Comparison of ENCODE assay signal across 8 mouse cellular contexts in genomic region chr9:45121769-45122168, GRCm38 (mm10). TPM values are rescaled to one million over a fixed set of nuclear protein-coding genes. Genes with fewer than 3 reads are reported as not detected.
DNase-seq lines count a peak whose midpoint lies in the region; ATAC-seq lines count a peak whose summit lies in the region.

No protein-coding gene starts in this region.

- WGBS in hindbrain, embryonic 10.5 days: 8% methylated on average over 10 of the region's 10 CpGs
- WGBS in lung, embryonic 16.5 days: 2% methylated on average over 10 of the region's 10 CpGs

- peaks cover 28% of the 10 kb centered on the region for H3K4me1 ChIP-seq in hindbrain, embryonic 10.5 days (replicated peaks)
- peaks cover 6% of the 10 kb centered on the region; the same call in 1 of the 2 replicates for H3K4me1 ChIP-seq in lung, embryonic 16.5 days (replicated peaks; ENCODE audit: control insufficient read depth, insufficient read depth, low read length)

- H3K4me3 ChIP-seq in hindbrain, embryonic 10.5 days: no peak overlapping the region; the same call in 1 of the 2 replicates
- peak overlapping the region; percentile 18 for H3K4me3 ChIP-seq in lung, embryonic 16.5 days (ENCODE audit: low read length)

- ATAC-seq in lung, embryonic 16.5 days (ENCODE audit: low read depth): peak; percentile 70

- H3K27me3 ChIP-seq in hindbrain, embryonic 10.5 days (ENCODE audit: insufficient read depth, poor library complexity, severe bottlenecking): peaks cover 24% of the 10 kb centered on the region
- H3K27me3 ChIP-seq in lung, embryonic 16.5 days (ENCODE audit: control insufficient read depth, insufficient read depth, low read depth, low read length): no peaks in the 10 kb centered on the region

- no peaks in the 10 kb centered on the region for H3K9me3 ChIP-seq in hindbrain, embryonic 10.5 days
- H3K9me3 ChIP-seq in lung, embryonic 16.5 days (ENCODE audit: control insufficient read depth, low read length): no peaks in the 10 kb centered on the region

- H3K9ac ChIP-seq in lung, embryonic 16.5 days (ENCODE audit: low read length): no peak overlapping the region

- peak overlapping the region; percentile 10; the same call in 1 of the 2 replicates for H3K27ac ChIP-seq in hindbrain, embryonic 10.5 days
- H3K27ac ChIP-seq in lung, embryonic 16.5 days (ENCODE audit: low read length): no peak overlapping the region

- H3K36me3 ChIP-seq in hindbrain, embryonic 10.5 days: peaks cover 5% of the 10 kb centered on the region; the same call in 1 of the 2 replicates
- no peaks in the 10 kb centered on the region for H3K36me3 ChIP-seq in lung, embryonic 16.5 days (ENCODE audit: control insufficient read depth, insufficient read depth, low read length)

- peak; percentile 67 for DNase-seq in MEL-GATA-1-ER (ENCODE audit: extremely low read depth, low read depth)
- peak; percentile 86 for DNase-seq in cerebellum, adult 8-10 months
- DNase-seq in frontal cortex, adult 2 months (ENCODE audit: extremely low spot score in 1 of 2, low spot score in 1 of 2): peak; percentile 54 to 85
- DNase-seq in hindbrain, embryonic 10.5 days (ENCODE audit: low spot score): peak; percentile 76
- peak; percentile 38 for DNase-seq in layer of hippocampus, adult 9-10 months (ENCODE audit: low spot score)
- DNase-seq in ovary, postnatal 36 days (ENCODE audit: low spot score): peak; percentile 68
- peak; percentile 90 for DNase-seq in thymus, postnatal 14 days

- H3K4me2 ChIP-seq in lung, embryonic 16.5 days (ENCODE audit: low read depth, low read length): peak overlapping the region; percentile 45

RNA-seq across cellular contexts. Expression of gene Scn2b, which starts 4.2 kb away (rescaled TPM):
- polyA plus RNA-seq in frontal cortex, adult 2 months (2012; rRNA removed): 82.9 and 83.5 TPM in 2 replicates
- 3.5 and 4.3 TPM in 2 replicates for polyA plus RNA-seq in hindbrain, embryonic 10.5 days (2016; fragmentation: Nextera tagmentation; extraction: Ambion mirVana)
- polyA plus RNA-seq in lung, embryonic 16.5 days (2015; fragmentation: Nextera tagmentation; extraction: Ambion mirVana): 2.7 and 3.0 TPM in 2 replicates

RNA-seq across cellular contexts. Expression of gene Scn4b, which starts 16.4 kb away (rescaled TPM):
- 17.4 and 32.4 TPM in 2 replicates for polyA plus RNA-seq in frontal cortex, adult 2 months (2012; rRNA removed)
- 0.58 and 0.62 TPM in 2 replicates for polyA plus RNA-seq in hindbrain, embryonic 10.5 days (2016; fragmentation: Nextera tagmentation; extraction: Ambion mirVana)
- 0.89 and 1.2 TPM in 2 replicates for polyA plus RNA-seq in lung, embryonic 16.5 days (2015; fragmentation: Nextera tagmentation; extraction: Ambion mirVana)

RNA-seq across cellular contexts. Expression of gene Jaml, which starts 42.8 kb away (rescaled TPM):
- polyA plus RNA-seq in frontal cortex, adult 2 months (2012; rRNA removed): 0.32 and 0.59 TPM in 2 replicates
- polyA plus RNA-seq in hindbrain, embryonic 10.5 days (2016; fragmentation: Nextera tagmentation; extraction: Ambion mirVana): 0.38 and 0.60 TPM in 2 replicates
- polyA plus RNA-seq in lung, embryonic 16.5 days (2015; fragmentation: Nextera tagmentation; extraction: Ambion mirVana): 0.45 and 0.60 TPM in 2 replicates

Comparison
In these comparisons a context has a peak if more than half of its experiments do, and no peak if none do; other contexts are left out.
1. DNase-seq: peak in every context shown above with its lines; median percentile 90 in thymus, postnatal 14 days; 86 in cerebellum, adult 8-10 months; 76 in hindbrain, embryonic 10.5 days; 70 in frontal cortex, adult 2 months; 68 in ovary, postnatal 36 days; 67 in MEL-GATA-1-ER; 38 in layer of hippocampus, adult 9-10 months.
2. RNA of gene Scn2b, which starts 4.2 kb away (polyA plus RNA-seq): 82.9 to 83.5 TPM in frontal cortex, adult 2 months; 3.5 to 4.3 TPM in hindbrain, embryonic 10.5 days and 2.7 to 3.0 TPM in lung, embryonic 16.5 days; every median in the first group is over 10 times any median in the second.